Mouse (Mus musculus) heart, postnatal 0 days (tissue): ENCODE data around the gene Sh3bp5.
"Not testable (repeated sequence)": the region's sequence is repeated elsewhere in the genome, so short reads cannot be mapped to it uniquely, and the experiment has no call there.

Experiments used
- CTCF ChIP-seq: IDR thresholded peaks from 2 replicates; pipeline ENCODE4 v1.5.1; 2016; ENCODE audit warnings: antibody characterized with exemption, control low read depth, low read depth
- EP300 ChIP-seq: IDR thresholded peaks from 2 replicates; pipeline ENCODE4 v1.6.1; 2016; ENCODE audit warnings: antibody characterized with exemption, low read depth

DNA sequence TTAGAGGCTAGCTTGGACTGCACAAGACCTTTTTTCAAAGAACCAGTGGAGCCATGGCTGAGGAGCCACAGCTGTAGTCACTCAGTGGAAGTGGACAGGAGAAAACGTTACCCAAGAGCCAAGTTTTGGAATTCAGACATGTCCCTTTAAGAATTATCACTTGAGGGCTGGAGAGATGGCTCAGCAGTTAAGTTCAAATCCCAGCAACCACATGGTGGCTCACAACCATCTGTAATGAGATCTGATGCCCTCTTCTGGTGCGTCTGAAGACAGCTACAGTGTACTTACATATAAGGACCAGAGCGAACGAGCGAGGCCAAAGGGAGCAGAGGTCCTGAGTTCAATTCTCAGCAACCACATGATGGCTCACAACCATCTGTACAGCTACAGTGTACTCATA, 26.3 kb upstream of the Sh3bp5 start:
- not testable (repeated sequence) for TF ChIP-seq CTCF, EP300
